Comparison of ENCODE assay signal across 8 mouse cellular contexts in genomic region chr19:40513632-40514078, GRCm38 (mm10). TPM values are rescaled to one million over a fixed set of nuclear protein-coding genes. Genes with fewer than 3 reads are reported as not detected.
A peak's percentile ranks its signal among the peaks of the same experiment; 100 is the strongest.
DNase-seq lines count a peak whose midpoint lies in the region; ATAC-seq lines count a peak whose summit lies in the region.

TSS of gene Sorbs1 (minus strand) at chr19:40513779.

- no peaks in the 10 kb centered on the region for H3K9me3 ChIP-seq in hindbrain, embryonic 12.5 days (replicated peaks)

- peak; percentile 98 for ATAC-seq in hindbrain, embryonic 12.5 days (ENCODE audit: low FRiP score)

- peak within 1 kb of the TSS; percentile 80 for H3K4me2 ChIP-seq in hindbrain, embryonic 12.5 days (replicated peaks)

- H3K27me3 ChIP-seq in hindbrain, embryonic 12.5 days = no peaks in the 10 kb centered on the region

- H3K4me3 ChIP-seq in hindbrain, embryonic 12.5 days = peak within 1 kb of the TSS; percentile 73

- no peaks in the 10 kb centered on the region for H3K36me3 ChIP-seq in hindbrain, embryonic 12.5 days

- H3K4me1 ChIP-seq in hindbrain, embryonic 12.5 days = peaks cover 29% of the 10 kb centered on the region

- under 1% methylated on average over 42 of the region's 51 CpGs for WGBS in hindbrain, embryonic 12.5 days

- H3K27ac ChIP-seq in hindbrain, embryonic 12.5 days = peak within 1 kb of the TSS; percentile 91

- peak; percentile 99 for DNase-seq in NIH3T3 (ENCODE audit: low read depth)
- peak; percentile 97 to 99 for DNase-seq in cerebellum, postnatal 10 days
- DNase-seq in frontal cortex, postnatal 10 days (ENCODE audit: low spot score in 2 of 2) = peak; percentile 95 to 96
- DNase-seq in layer of hippocampus, postnatal 14 days (ENCODE audit: low spot score in 2 of 2) = peak; percentile 95 to 97
- peak; percentile 96 for DNase-seq in lung, postnatal 14 days
- DNase-seq in retina, adult 2 months (ENCODE audit: low read depth, low spot score) = peak; percentile 91
- DNase-seq in thymus, postnatal 36 days = peak; percentile 95 to 98

- H3K9ac ChIP-seq in hindbrain, embryonic 12.5 days = peak within 1 kb of the TSS; percentile 88

RNA-seq across cellular contexts. Expression of gene Sorbs1, which starts in this region (rescaled TPM):
- 101 and 106 TPM in 2 replicates for polyA plus RNA-seq in hindbrain, embryonic 12.5 days (2016; fragmentation: Nextera tagmentation; extraction: Ambion mirVana)
- 100 to 1,000 TPM; 182 to 186 TPM for total RNA-seq in layer of hippocampus, postnatal 14 days (2021)

Comparison
In these comparisons a context has a peak if more than half of its experiments do, and no peak if none do; other contexts are left out.
1. Peak in every context shown above with its lines: DNase-seq, ATAC-seq, H3K4me3 ChIP-seq and H3K27ac ChIP-seq.